Mouse (Mus musculus): ENCODE results near the gene Lad1. TPM values are rescaled to one million over a fixed set of nuclear protein-coding genes. Genes with fewer than 3 reads are reported as not detected.

The Lad1 gene
- polyA plus RNA-seq, 1 experiment from 2014 or later: 0.65 TPM

GRCm38 (mm10) chr1:135812618-135813017, 5.8 kb upstream of the Lad1 start:
- H3K27me3 ChIP-seq (ENCODE audit: control insufficient read depth, insufficient read depth, low read length): peaks cover 13% of the 10 kb centered on the region
- no peak for DNase-seq (ENCODE audit: low spot score)
- WGBS: 46% methylated on average over 2 of the region's 2 CpGs
- no peaks in the 10 kb centered on the region for H3K36me3 ChIP-seq (ENCODE audit: control insufficient read depth, insufficient read depth, low read length)
- no peak overlapping the region for H3K4me2 ChIP-seq (ENCODE audit: low read depth, low read length, severe bottlenecking)
- no peak overlapping the region for H3K4me3 ChIP-seq (ENCODE audit: low read depth, low read length)
- H3K4me1 ChIP-seq (replicated peaks; ENCODE audit: control insufficient read depth, insufficient read depth, low read length): no peaks in the 10 kb centered on the region
- no peak overlapping the region for H3K9ac ChIP-seq (ENCODE audit: low read length)
- H3K27ac ChIP-seq (ENCODE audit: low read depth, low read length): no peak overlapping the region
- H3K9me3 ChIP-seq (ENCODE audit: control insufficient read depth, low read length): no peaks in the 10 kb centered on the region
- no peak for ATAC-seq (replicated peaks; ENCODE audit: low FRiP score)

- WGBS: 77% methylated on average over 4 of the region's 4 CpGs
- no peak for DNase-seq (ENCODE audit: low spot score)
- H3K4me1 ChIP-seq (replicated peaks; ENCODE audit: control insufficient read depth, insufficient read depth, low read length): no peaks in the 10 kb centered on the region
- H3K4me3 ChIP-seq (ENCODE audit: low read depth, low read length): no peak overlapping the region
- no peaks in the 10 kb centered on the region for H3K36me3 ChIP-seq (ENCODE audit: control insufficient read depth, insufficient read depth, low read length)
- H3K27ac ChIP-seq (ENCODE audit: low read depth, low read length): no peak overlapping the region
- H3K9me3 ChIP-seq (ENCODE audit: control insufficient read depth, low read length): no peaks in the 10 kb centered on the region
- peaks cover 18% of the 10 kb centered on the region for H3K27me3 ChIP-seq (ENCODE audit: control insufficient read depth, insufficient read depth, low read length)
- no peak overlapping the region for H3K4me2 ChIP-seq (ENCODE audit: low read depth, low read length, severe bottlenecking)
- no peak for ATAC-seq (replicated peaks; ENCODE audit: low FRiP score)
- no peak overlapping the region for H3K9ac ChIP-seq (ENCODE audit: low read length)
Observed at GRCm38 (mm10) chr1:135813071-135813470, 5.3 kb upstream of the Lad1 start.

GRCm38 (mm10) chr1:135813687-135814395, 4.6 kb upstream of the Lad1 start:
- WGBS: 75% methylated on average over 5 of the region's 5 CpGs
- Histone ChIP-seq H3K9ac (ENCODE audit: low read length) (no peak overlapping the region), H3K9me3 (ENCODE audit: control insufficient read depth, low read length) (no peaks in the 10 kb centered on the region), H3K4me2 (ENCODE audit: low read depth, low read length, severe bottlenecking) (no peak overlapping the region), H3K4me3 (ENCODE audit: low read depth, low read length) (no peak overlapping the region), H3K4me1 (replicated peaks; ENCODE audit: control insufficient read depth, insufficient read depth, low read length) (peaks cover 3% of the 10 kb centered on the region; the same call in 1 of the 2 replicates), H3K27me3 (ENCODE audit: control insufficient read depth, insufficient read depth, low read length) (peaks cover 25% of the 10 kb centered on the region), H3K36me3 (ENCODE audit: control insufficient read depth, insufficient read depth, low read length) (no peaks in the 10 kb centered on the region), H3K27ac (ENCODE audit: low read depth, low read length) (no peak overlapping the region)
- ATAC-seq (replicated peaks; ENCODE audit: low FRiP score): no peak
- no peak for DNase-seq (ENCODE audit: low spot score)

GRCm38 (mm10) chr1:135814531-135814930, 3.9 kb upstream of the Lad1 start:
- Histone ChIP-seq H3K27ac (ENCODE audit: low read depth, low read length) (no peak overlapping the region), H3K4me2 (ENCODE audit: low read depth, low read length, severe bottlenecking) (no peak overlapping the region), H3K9ac (ENCODE audit: low read length) (no peak overlapping the region), H3K27me3 (ENCODE audit: control insufficient read depth, insufficient read depth, low read length) (peaks cover 31% of the 10 kb centered on the region), H3K4me1 (replicated peaks; ENCODE audit: control insufficient read depth, insufficient read depth, low read length) (peaks cover 3% of the 10 kb centered on the region; the same call in 1 of the 2 replicates), H3K9me3 (ENCODE audit: control insufficient read depth, low read length) (no peaks in the 10 kb centered on the region), H3K36me3 (ENCODE audit: control insufficient read depth, insufficient read depth, low read length) (no peaks in the 10 kb centered on the region), H3K4me3 (ENCODE audit: low read depth, low read length) (no peak overlapping the region)
- 81% methylated on average over 5 of the region's 5 CpGs for WGBS
- DNase-seq (ENCODE audit: low spot score) (no peak), ATAC-seq (replicated peaks; ENCODE audit: low FRiP score) (no peak)

- no peak for ATAC-seq (replicated peaks; ENCODE audit: low FRiP score)
- no peak overlapping the region for H3K27ac ChIP-seq (ENCODE audit: low read depth, low read length)
- no peak overlapping the region for H3K4me2 ChIP-seq (ENCODE audit: low read depth, low read length, severe bottlenecking)
- H3K9me3 ChIP-seq (ENCODE audit: control insufficient read depth, low read length): no peaks in the 10 kb centered on the region
- 75% methylated on average over 4 of the region's 4 CpGs for WGBS
- H3K9ac ChIP-seq (ENCODE audit: low read length): no peak overlapping the region
- DNase-seq (ENCODE audit: low spot score): no peak
- H3K36me3 ChIP-seq (ENCODE audit: control insufficient read depth, insufficient read depth, low read length): no peaks in the 10 kb centered on the region
- no peak overlapping the region for H3K4me3 ChIP-seq (ENCODE audit: low read depth, low read length)
- H3K27me3 ChIP-seq (ENCODE audit: control insufficient read depth, insufficient read depth, low read length): peaks cover 40% of the 10 kb centered on the region
- peaks cover 3% of the 10 kb centered on the region; the same call in 1 of the 2 replicates for H3K4me1 ChIP-seq (replicated peaks; ENCODE audit: control insufficient read depth, insufficient read depth, low read length)
Observed at GRCm38 (mm10) chr1:135817595-135817994, 803 bp upstream of the Lad1 start.

- WGBS: 85% methylated on average over 10 of the region's 10 CpGs
- Histone ChIP-seq H3K4me1 (replicated peaks; ENCODE audit: control insufficient read depth, insufficient read depth, low read length) (peaks cover 3% of the 10 kb centered on the region; the same call in 1 of the 2 replicates), H3K4me3 (ENCODE audit: low read depth, low read length) (no peak overlapping the region), H3K36me3 (ENCODE audit: control insufficient read depth, insufficient read depth, low read length) (no peaks in the 10 kb centered on the region), H3K27ac (ENCODE audit: low read depth, low read length) (no peak overlapping the region), H3K9me3 (ENCODE audit: control insufficient read depth, low read length) (no peaks in the 10 kb centered on the region), H3K4me2 (ENCODE audit: low read depth, low read length, severe bottlenecking) (no peak overlapping the region), H3K9ac (ENCODE audit: low read length) (no peak overlapping the region), H3K27me3 (ENCODE audit: control insufficient read depth, insufficient read depth, low read length) (peaks cover 40% of the 10 kb centered on the region)
- ATAC-seq (replicated peaks; ENCODE audit: low FRiP score) (no peak), DNase-seq (ENCODE audit: low spot score) (no peak)
Observed at GRCm38 (mm10) chr1:135820071-135820470, 1.7 kb downstream of the Lad1 start.

GRCm38 (mm10) chr1:135820736-135821364, 2.5 kb downstream of the Lad1 start:
- Histone ChIP-seq H3K9me3 (ENCODE audit: control insufficient read depth, low read length) (no peaks in the 10 kb centered on the region), H3K4me2 (ENCODE audit: low read depth, low read length, severe bottlenecking) (no peak overlapping the region), H3K36me3 (ENCODE audit: control insufficient read depth, insufficient read depth, low read length) (no peaks in the 10 kb centered on the region), H3K27ac (ENCODE audit: low read depth, low read length) (no peak overlapping the region), H3K9ac (ENCODE audit: low read length) (no peak overlapping the region), H3K4me3 (ENCODE audit: low read depth, low read length) (no peak overlapping the region), H3K27me3 (ENCODE audit: control insufficient read depth, insufficient read depth, low read length) (peaks cover 40% of the 10 kb centered on the region), H3K4me1 (replicated peaks; ENCODE audit: control insufficient read depth, insufficient read depth, low read length) (peaks cover 3% of the 10 kb centered on the region; the same call in 1 of the 2 replicates)
- 82% methylated on average over 16 of the region's 16 CpGs for WGBS
- ATAC-seq (replicated peaks; ENCODE audit: low FRiP score): no peak
- no peak for DNase-seq (ENCODE audit: low spot score)

GRCm38 (mm10) chr1:135821780-135822179, 3.4 kb downstream of the Lad1 start:
- no peaks in the 10 kb centered on the region for H3K36me3 ChIP-seq (ENCODE audit: control insufficient read depth, insufficient read depth, low read length)
- no peak overlapping the region for H3K27ac ChIP-seq (ENCODE audit: low read depth, low read length)
- H3K4me2 ChIP-seq (ENCODE audit: low read depth, low read length, severe bottlenecking): no peak overlapping the region
- no peaks in the 10 kb centered on the region for H3K9me3 ChIP-seq (ENCODE audit: control insufficient read depth, low read length)
- WGBS: 87% methylated on average over 7 of the region's 7 CpGs
- ATAC-seq (replicated peaks; ENCODE audit: low FRiP score) (no peak), DNase-seq (ENCODE audit: low spot score) (no peak)
- peaks cover 35% of the 10 kb centered on the region for H3K27me3 ChIP-seq (ENCODE audit: control insufficient read depth, insufficient read depth, low read length)
- no peak overlapping the region for H3K4me3 ChIP-seq (ENCODE audit: low read depth, low read length)
- no peak overlapping the region for H3K9ac ChIP-seq (ENCODE audit: low read length)
- H3K4me1 ChIP-seq (replicated peaks; ENCODE audit: control insufficient read depth, insufficient read depth, low read length): peaks cover 3% of the 10 kb centered on the region; the same call in 1 of the 2 replicates

All from forebrain, embryonic 11.5 days (tissue).